Mouse (Mus musculus) G1E-ER4 (cell line): ENCODE data around the gene Cabp7. TPM values are rescaled to one million over a fixed set of nuclear protein-coding genes. Genes with fewer than 3 reads are reported as not detected.

Source experiments
- GATA1 ChIP-seq: IDR thresholded peaks from one replicate; pipeline ENCODE4 v1.8.0; 2012; ENCODE audit warnings: low read length, inconsistent platforms
- polyA plus RNA-seq: library from polyadenylated mRNA; stranded (reverse); fragments of >175 nt; gene quantifications from 2 replicates; pipeline ENCODE4 v1.2.3, GENCODE M21; 2012

Cabp7 gene
- polyA plus RNA-seq, 1 experiment: 0.08 TPM

- TF ChIP-seq GATA1: no peak
Measured at GRCm38 (mm10) chr11:4756984-4757788, 10.6 kb upstream of the Cabp7 start.

GRCm38 (mm10) chr11:4756460-4756859 is 9.9 kb upstream of the Cabp7 start:
- no peak for TF ChIP-seq GATA1

GRCm38 (mm10) chr11:4754867-4755266 is 8.3 kb upstream of the Cabp7 start:
- TF ChIP-seq GATA1: no peak

- no peak for TF ChIP-seq GATA1
Measured at GRCm38 (mm10) chr11:4754036-4754435, 7.5 kb upstream of the Cabp7 start.

- TF ChIP-seq GATA1: no peak
Measured at GRCm38 (mm10) chr11:4752836-4753235, 6.3 kb upstream of the Cabp7 start.

GRCm38 (mm10) chr11:4750263-4750662 is 3.7 kb upstream of the Cabp7 start:
- no peak for TF ChIP-seq GATA1

- no peak for TF ChIP-seq GATA1
Measured at GRCm38 (mm10) chr11:4747285-4747684, 707 bp upstream of the Cabp7 start.

- TF ChIP-seq GATA1: no peak
Measured at GRCm38 (mm10) chr11:4745969-4746368, 609 bp downstream of the Cabp7 start.

- TF ChIP-seq GATA1: no peak
Measured at GRCm38 (mm10) chr11:4744691-4745090, 1.9 kb downstream of the Cabp7 start.

GRCm38 (mm10) chr11:4740785-4741184 is 5.8 kb downstream of the Cabp7 start:
- no peak for TF ChIP-seq GATA1

GRCm38 (mm10) chr11:4738719-4739118 is 7.9 kb downstream of the Cabp7 start:
- no peak for TF ChIP-seq GATA1

GRCm38 (mm10) chr11:4737682-4738081 is 8.9 kb downstream of the Cabp7 start:
- no peak for TF ChIP-seq GATA1

- no peak for TF ChIP-seq GATA1
Measured at GRCm38 (mm10) chr11:4736355-4736754, 10.2 kb downstream of the Cabp7 start.

- TF ChIP-seq GATA1: no peak
Measured at GRCm38 (mm10) chr11:4734179-4734578, 12.4 kb downstream of the Cabp7 start.

GRCm38 (mm10) chr11:4731781-4732180 is 14.8 kb downstream of the Cabp7 start:
- no peak for TF ChIP-seq GATA1

- no peak for TF ChIP-seq GATA1
Measured at GRCm38 (mm10) chr11:4730913-4731312, 15.7 kb downstream of the Cabp7 start.

GRCm38 (mm10) chr11:4730096-4730495 is 16.5 kb downstream of the Cabp7 start:
- TF ChIP-seq GATA1: no peak
